Mouse (Mus musculus): ENCODE data around the gene Ksr2.

DNA sequence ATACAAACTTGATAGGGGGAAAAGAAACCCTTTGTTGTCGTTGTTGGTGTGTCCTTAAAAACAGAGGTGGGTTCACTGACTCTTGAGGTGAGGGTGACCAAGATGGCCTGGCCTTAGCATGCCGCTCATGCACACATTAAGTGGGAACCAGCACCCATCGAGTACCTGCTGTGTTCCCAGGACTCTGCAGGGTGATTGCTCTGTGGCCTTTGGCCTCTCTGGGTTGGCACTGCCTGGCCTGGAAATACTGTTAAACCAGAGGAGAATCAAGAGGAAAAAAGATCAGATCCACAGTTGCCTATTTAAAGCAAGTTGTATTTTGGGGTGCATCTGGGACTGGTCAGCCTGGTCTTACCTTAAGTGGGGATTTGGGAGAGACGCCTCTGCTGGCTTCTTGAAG is 107.9 kb downstream of the Ksr2 start:
- TF ChIP-seq JUND (conservative IDR thresholded peaks at IDR 0.05; ENCODE audit: low read depth, low read length) = no peak
- no peak for TF ChIP-seq TBP (conservative IDR thresholded peaks at IDR 0.05; ENCODE audit: low read depth, low read length)
- TF ChIP-seq ZKSCAN1 (IDR thresholded peaks at IDR 0.05; ENCODE audit: borderline replicate concordance, low read depth, low read length) = no peak
- no peak for TF ChIP-seq CTCF (conservative IDR thresholded peaks at IDR 0.05 in 1 of 2, IDR thresholded peaks at IDR 0.05 in 1 of 2; ENCODE audit: low read depth in 2 of 2, low read length in 2 of 2)
- no peak for TF ChIP-seq MYC (IDR thresholded peaks at IDR 0.05; ENCODE audit: low read depth, low read length)
- TF ChIP-seq EP300 (IDR thresholded peaks at IDR 0.05; ENCODE audit: low read length) = no peak
- no peak for TF ChIP-seq UBTF (IDR thresholded peaks at IDR 0.05; ENCODE audit: low read depth, low read length)
- TF ChIP-seq ZNF384 (IDR thresholded peaks at IDR 0.05; ENCODE audit: low read depth, low read length) = no peak
- no peak for TF ChIP-seq MXI1 (IDR thresholded peaks at IDR 0.05; ENCODE audit: low read depth, low read length)
- no peak for TF ChIP-seq PAX5 (IDR thresholded peaks at IDR 0.05; ENCODE audit: low read length)
- TF ChIP-seq SIN3A (IDR thresholded peaks at IDR 0.05; ENCODE audit: low read length) = no peak
- no peak for TF ChIP-seq ZC3H11A (IDR thresholded peaks at IDR 0.05; ENCODE audit: low read depth, low read length)
